Mouse (Mus musculus): Measurements from ENCODE around the gene Slc35g3. TPM values are rescaled to one million over a fixed set of nuclear protein-coding genes. Genes with fewer than 3 reads are reported as not detected.
"Not testable (repeated sequence)": the region's sequence is repeated elsewhere in the genome, so short reads cannot be mapped to it uniquely, and the experiment has no call there.

The Slc35g3 gene
- polyA plus RNA-seq, 1 experiment from 2014 or later = 0.50 TPM

DNA sequence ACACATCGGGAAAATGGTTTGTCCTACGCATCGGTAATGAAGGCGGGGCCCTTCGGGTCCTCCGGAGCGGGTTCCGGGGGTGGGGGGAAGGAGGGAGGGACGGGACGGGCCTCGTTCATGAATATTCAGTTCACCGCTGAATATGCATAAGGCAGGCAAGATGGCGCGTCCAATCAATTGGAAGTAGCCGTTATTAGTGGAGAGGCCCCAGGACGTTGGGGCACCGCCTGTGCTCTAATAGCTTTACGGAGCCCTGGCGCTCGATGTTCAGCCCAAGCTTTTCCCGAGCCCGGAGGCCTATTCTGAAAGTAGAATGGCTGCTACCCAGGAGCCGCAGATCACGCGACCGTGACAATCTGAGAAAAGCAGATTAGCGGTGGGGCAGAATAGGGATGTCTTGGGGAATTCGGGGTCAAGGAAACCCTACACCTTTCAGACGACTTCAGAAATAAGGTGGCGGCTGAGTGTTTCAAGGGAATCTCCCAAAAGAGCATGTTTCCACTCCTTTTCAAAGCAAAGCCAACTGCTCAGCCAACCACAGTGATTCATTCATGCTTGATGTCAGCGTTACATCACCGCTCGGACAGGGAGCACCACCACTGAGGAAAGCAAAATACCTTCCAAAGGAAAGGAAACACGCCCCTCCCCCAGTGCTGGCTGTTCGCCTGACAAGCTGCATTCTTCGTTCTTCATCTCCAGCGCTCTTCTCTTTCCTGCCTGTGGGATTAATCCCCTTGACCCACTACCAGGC lies 2.6 kb downstream of the Slc35g3 start:
- WGBS = under 1% methylated on average over 37 of the region's 37 CpGs
- Histone ChIP-seq H3K4me1 (replicated peaks) (peaks cover 52% of the 10 kb centered on the region), H3K36me3 (no peaks in the 10 kb centered on the region)

DNA sequence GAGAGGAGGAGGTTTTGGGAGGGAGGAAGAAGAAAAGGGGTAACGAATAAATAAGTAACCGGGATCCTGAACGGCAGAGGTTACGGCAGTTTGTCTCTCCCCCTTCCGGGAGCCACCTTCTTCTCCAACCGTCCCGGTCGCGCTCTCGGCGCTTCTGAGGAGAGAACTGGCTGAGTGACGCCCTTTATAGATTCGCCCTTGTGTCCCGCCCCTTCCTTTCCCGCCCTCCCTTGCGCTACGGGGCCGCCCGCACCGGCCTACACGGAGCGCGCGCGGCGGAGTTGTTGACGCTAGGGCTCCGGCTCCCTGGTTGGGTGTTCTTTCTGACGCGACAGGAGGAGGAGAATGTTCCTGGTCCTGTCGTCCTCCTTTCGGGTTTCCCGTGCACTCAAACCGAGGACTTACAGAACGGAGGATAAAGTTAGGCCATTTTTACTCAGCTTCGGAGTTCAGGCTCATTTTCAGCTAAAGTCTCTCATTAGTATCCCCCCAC lies 3.2 kb downstream of the Slc35g3 start, which contains the start of gene Polr2a:
Polr2a (minus strand) TSS at position 160 of the 493 bp plus-strand sequence.
- Histone ChIP-seq H3K36me3 (no peaks in the 10 kb centered on the region), H3K27me3 (ENCODE audit: insufficient read depth, poor library complexity, severe bottlenecking) (no peaks in the 10 kb centered on the region), H3K4me3 (peak within 1 kb of the TSS; percentile 66), H3K9me3 (no peaks in the 10 kb centered on the region), H3K27ac (peak within 1 kb of the TSS; percentile 97), H3K4me1 (replicated peaks) (peaks cover 53% of the 10 kb centered on the region)
- under 1% methylated on average over 36 of the region's 36 CpGs for WGBS
- DNase-seq (ENCODE audit: low spot score) = peak; percentile 98

More for the DNA sequence above, 2.6 kb downstream of the Slc35g3 start:
- Histone ChIP-seq H3K4me3 (peak overlapping the region; percentile 66), H3K27ac (peak overlapping the region; percentile 97), H3K9me3 (no peaks in the 10 kb centered on the region), H3K27me3 (ENCODE audit: insufficient read depth, poor library complexity, severe bottlenecking) (no peaks in the 10 kb centered on the region)
- DNase-seq (ENCODE audit: low spot score) = peak; percentile 93

DNA sequence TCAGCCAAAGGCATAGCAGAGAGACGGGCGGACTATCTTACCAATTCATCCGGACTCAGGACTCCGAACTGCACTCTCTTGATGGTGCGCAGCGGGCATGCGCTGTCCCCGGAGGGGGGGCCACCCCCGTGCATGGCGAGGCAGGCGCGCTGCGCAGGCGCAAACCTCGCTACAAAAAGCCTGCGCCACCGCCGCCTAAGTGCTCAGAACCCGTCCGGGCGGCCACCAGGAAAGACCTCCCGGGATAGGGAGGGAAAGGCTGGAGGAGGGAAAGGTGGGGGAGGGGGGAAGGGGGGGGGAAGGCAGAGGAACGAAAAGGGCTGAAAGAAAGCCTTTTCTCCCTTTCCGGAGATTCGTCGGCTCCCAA lies 3.7 kb downstream of the Slc35g3 start:
- Histone ChIP-seq H3K4me3 (peak overlapping the region; percentile 66), H3K27ac (peak overlapping the region; percentile 97), H3K27me3 (ENCODE audit: insufficient read depth, poor library complexity, severe bottlenecking) (no peaks in the 10 kb centered on the region), H3K4me1 (replicated peaks) (peaks cover 55% of the 10 kb centered on the region), H3K9me3 (no peaks in the 10 kb centered on the region), H3K36me3 (no peaks in the 10 kb centered on the region)
- peak; percentile 92 for DNase-seq (ENCODE audit: low spot score)
- WGBS = under 1% methylated on average over 26 of the region's 26 CpGs

DNA sequence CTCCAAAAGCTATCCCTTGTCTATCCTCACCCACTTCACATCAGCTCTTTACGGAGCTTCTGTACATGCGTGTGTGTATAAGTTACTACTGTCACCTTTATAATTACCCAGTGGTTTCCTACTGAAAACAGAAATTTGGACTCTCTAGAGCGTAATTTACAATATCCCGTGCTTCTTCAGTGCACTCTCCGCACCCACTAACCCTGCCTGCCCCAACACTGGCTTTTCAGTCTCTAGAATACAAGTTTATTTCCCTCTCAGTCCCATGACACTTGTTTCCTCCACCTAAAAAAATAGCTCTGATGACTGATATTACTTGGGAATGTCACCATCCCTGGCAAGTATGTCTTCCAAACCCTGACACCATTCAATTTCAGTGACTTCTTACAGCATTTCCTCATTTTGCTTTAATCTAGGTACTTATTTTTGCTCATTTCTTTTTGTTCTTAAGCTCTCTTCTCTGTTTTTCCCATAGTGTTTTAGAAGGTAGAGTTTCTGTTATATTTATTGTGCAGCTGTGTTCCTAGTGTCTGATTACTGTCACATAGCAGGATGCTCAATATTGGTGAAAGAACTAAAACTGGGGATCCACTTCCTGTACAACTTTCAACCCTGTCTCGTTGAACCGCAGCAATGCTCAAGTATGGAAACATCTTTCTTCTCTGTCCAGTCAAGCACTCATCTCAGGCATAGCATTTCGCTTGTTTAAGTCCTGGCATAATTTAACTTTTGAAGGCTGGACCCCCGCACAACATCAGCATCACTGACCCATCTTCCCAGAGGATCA lies 4.3 kb downstream of the Slc35g3 start:
- peaks cover 59% of the 10 kb centered on the region for H3K4me1 ChIP-seq (replicated peaks)
- H3K36me3 ChIP-seq = no peaks in the 10 kb centered on the region
- 47% methylated on average over 9 of the region's 9 CpGs for WGBS
- H3K4me3 ChIP-seq = peak overlapping the region; percentile 66
- no peaks in the 10 kb centered on the region for H3K9me3 ChIP-seq
- H3K27ac ChIP-seq = peak overlapping the region; percentile 97
- no peaks in the 10 kb centered on the region for H3K27me3 ChIP-seq (ENCODE audit: insufficient read depth, poor library complexity, severe bottlenecking)
- DNase-seq (ENCODE audit: low spot score) = no peak

DNA sequence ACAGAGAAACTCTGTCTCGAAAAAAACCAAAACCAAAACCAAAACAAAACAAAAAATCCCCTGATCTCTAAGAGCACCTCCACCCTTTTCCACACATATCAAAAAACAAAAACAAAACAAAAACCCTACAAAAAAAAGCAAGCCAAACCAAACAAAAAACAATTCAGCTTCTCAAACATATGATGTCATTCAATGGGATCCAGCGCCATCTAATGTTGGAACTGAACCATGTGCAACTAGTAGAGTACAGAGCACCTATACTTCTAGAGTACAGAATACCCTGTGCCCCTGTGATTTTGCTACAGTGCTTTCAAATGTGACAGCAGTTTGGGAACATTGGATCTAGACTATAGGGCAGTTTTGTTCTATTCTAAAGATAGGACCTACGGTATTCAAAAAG lies 7.1 kb downstream of the Slc35g3 start:
- no peak for DNase-seq (ENCODE audit: low spot score)
- Histone ChIP-seq H3K9me3 (no peaks in the 10 kb centered on the region), H3K27ac (no peak overlapping the region), H3K36me3 (0 out of 2 replicates have a peak, but pooled peaks cover 4% of the 10 kb centered on the region), H3K4me3 (no peak overlapping the region), H3K4me1 (replicated peaks) (peaks cover 42% of the 10 kb centered on the region), H3K27me3 (ENCODE audit: insufficient read depth, poor library complexity, severe bottlenecking) (no peaks in the 10 kb centered on the region)
- 64% methylated on average over 3 of the region's 3 CpGs for WGBS

DNA sequence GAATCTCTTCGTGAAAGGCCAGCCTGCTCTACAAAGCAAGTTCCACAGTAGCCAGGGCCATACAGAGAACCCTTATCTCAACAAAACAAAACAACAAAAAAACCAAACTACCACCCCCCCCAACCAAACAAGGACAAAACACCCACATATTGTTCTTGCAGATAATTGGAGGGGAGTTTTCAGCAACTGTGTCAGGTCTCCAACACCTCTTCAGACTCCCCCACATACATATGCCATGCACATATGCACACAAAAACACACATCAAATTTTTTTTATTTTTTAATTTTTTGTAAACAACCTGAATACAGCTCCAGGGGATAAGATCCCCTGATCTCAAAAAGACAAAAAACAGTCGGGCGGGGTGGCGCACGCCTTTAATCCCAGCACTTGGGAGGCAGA lies 7.5 kb downstream of the Slc35g3 start:
- no peak for DNase-seq (ENCODE audit: low spot score)
- peaks cover 38% of the 10 kb centered on the region for H3K4me1 ChIP-seq (replicated peaks)
- H3K4me3 ChIP-seq = 0 out of 2 replicates have a peak overlapping the region, but pooled peaks have one; percentile 13
- no peaks in the 10 kb centered on the region for H3K27me3 ChIP-seq (ENCODE audit: insufficient read depth, poor library complexity, severe bottlenecking)
- H3K9me3 ChIP-seq = no peaks in the 10 kb centered on the region
- H3K36me3 ChIP-seq = 0 out of 2 replicates have a peak, but pooled peaks cover 4% of the 10 kb centered on the region
- WGBS = 92% methylated on average over 5 of the region's 5 CpGs
- H3K27ac ChIP-seq = no peak overlapping the region

DNA sequence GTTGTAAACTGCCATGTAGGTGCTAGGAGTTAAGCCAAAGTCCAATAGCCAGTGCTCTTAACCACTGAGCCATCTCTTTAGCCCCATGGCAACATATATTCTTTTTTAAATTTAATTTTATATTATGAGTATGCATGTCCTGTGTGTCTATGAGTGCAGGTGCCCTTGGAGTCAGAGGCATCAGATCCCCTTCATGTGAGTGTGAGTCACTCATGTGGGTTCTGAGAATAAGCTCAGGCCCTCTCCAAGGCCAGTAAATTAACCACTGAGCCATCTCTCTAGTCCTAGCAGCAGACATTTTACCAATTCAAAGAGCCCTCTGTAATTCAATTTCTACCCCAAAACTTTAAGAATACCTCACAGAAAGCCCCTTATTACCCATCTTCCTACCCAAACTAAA lies 9.1 kb downstream of the Slc35g3 start:
- Histone ChIP-seq H3K9me3 (no peaks in the 10 kb centered on the region), H3K27ac (no peak overlapping the region)
- no peak for DNase-seq (ENCODE audit: low spot score)

DNA sequence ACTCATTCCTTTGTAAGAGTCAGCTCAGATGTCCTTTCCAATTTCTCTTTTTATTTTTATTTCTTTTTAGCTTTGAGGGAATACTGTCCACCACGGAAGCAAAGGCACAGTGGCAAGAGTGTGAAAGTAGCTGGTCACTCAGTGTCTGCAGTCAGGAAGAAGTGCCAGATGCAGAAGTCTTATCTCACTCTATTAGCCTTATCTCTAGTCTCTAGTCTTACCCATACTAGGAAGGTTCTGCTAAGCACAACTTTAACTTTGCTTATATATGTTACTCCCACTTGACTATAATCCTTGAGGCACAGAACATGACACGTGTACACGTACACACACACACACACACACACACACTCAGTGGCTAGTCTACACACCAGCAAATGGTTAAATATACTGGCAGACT lies 10.1 kb downstream of the Slc35g3 start:
- no peaks in the 10 kb centered on the region for H3K9me3 ChIP-seq
- H3K27me3 ChIP-seq (ENCODE audit: insufficient read depth, poor library complexity, severe bottlenecking) = no peaks in the 10 kb centered on the region
- 91% methylated on average over 3 of the region's 3 CpGs for WGBS
- no peak overlapping the region for H3K27ac ChIP-seq
- no peak overlapping the region for H3K4me3 ChIP-seq
- peaks cover 23% of the 10 kb centered on the region for H3K36me3 ChIP-seq
- no peak for DNase-seq (ENCODE audit: low spot score)
- peaks cover 26% of the 10 kb centered on the region for H3K4me1 ChIP-seq (replicated peaks)

More for the DNA sequence above, 9.1 kb downstream of the Slc35g3 start:
- Histone ChIP-seq H3K27me3 (ENCODE audit: insufficient read depth, poor library complexity, severe bottlenecking) (no peaks in the 10 kb centered on the region), H3K36me3 (peaks cover 12% of the 10 kb centered on the region), H3K4me3 (no peak overlapping the region), H3K4me1 (replicated peaks) (peaks cover 35% of the 10 kb centered on the region)

DNA sequence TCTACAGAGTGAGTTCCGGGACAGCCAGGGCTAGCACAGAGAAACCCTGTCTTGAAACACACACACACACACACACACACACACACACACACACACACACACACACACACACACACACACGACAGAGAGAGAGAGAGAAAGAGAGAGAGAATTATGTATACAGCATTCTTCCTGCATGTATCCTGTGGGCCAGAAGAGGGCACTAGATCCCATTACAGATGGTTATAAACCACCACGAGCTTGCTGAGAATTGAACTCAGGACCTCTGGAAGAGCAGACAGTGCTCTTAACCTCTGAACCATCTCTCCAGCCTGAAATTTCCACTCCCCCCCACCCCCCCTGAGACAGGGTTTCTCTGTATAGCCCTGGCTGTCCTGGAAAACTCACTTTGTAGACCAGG lies 30.4 kb downstream of the Slc35g3 start:
- H3K4me3 ChIP-seq; DNase-seq (ENCODE audit: low spot score); H3K4me1 ChIP-seq (replicated peaks); H3K27ac ChIP-seq; H3K9me3 ChIP-seq; H3K27me3 ChIP-seq (ENCODE audit: insufficient read depth, poor library complexity, severe bottlenecking): not testable (repeated sequence)
- WGBS = 82% methylated on average over 2 of the region's 3 CpGs
- peaks cover 32% of the 10 kb centered on the region for H3K36me3 ChIP-seq

DNA sequence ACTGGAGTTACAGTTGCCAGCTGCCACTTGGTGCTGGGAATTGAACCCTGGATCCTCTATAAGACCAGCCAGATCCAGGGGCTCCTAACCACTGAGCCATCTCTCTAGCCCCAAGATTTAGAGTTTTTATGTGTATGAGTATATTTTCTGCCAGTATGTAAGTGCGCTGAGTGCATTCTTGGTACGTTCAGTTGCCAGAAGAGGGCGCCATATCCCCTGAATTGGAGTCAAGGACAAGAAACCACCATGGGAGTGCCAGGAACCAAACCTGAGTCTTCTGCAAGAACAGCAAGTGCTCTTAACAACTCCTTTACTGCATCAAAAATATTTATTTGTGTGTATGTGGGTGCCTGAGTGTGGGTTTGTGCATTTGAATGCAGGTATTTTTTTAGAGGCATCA lies 32.7 kb downstream of the Slc35g3 start:
- H3K36me3 ChIP-seq = peaks cover 9% of the 10 kb centered on the region
- no peak overlapping the region for H3K4me3 ChIP-seq
- DNase-seq (ENCODE audit: low spot score) = peak; percentile 57
- no peaks in the 10 kb centered on the region for H3K4me1 ChIP-seq (replicated peaks)
- no peaks in the 10 kb centered on the region for H3K9me3 ChIP-seq
- H3K27ac ChIP-seq = no peak overlapping the region
- 14% methylated on average over 3 of the region's 3 CpGs for WGBS
- no peaks in the 10 kb centered on the region for H3K27me3 ChIP-seq (ENCODE audit: insufficient read depth, poor library complexity, severe bottlenecking)

DNA sequence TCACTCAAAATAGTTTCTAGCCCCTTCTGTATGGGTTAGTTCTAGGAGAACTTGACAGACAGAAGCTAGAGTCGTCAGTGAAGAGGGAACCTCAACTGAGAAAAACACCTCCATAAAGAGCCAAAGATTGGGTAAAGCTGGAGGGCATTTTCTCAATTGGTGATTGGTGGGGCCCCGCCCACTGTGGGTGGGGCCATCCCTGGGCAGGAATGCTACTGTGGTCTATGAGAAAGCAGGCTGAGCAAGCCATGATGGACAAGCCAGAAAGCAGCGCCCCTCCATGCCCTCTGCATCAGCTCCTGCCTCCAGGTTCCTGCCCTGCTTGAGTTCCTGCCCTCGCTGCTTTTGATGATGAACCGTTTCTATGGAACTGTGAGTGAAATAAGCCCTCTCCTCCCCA lies 35.8 kb downstream of the Slc35g3 start:
- 38% methylated on average over 5 of the region's 5 CpGs for WGBS

DNA sequence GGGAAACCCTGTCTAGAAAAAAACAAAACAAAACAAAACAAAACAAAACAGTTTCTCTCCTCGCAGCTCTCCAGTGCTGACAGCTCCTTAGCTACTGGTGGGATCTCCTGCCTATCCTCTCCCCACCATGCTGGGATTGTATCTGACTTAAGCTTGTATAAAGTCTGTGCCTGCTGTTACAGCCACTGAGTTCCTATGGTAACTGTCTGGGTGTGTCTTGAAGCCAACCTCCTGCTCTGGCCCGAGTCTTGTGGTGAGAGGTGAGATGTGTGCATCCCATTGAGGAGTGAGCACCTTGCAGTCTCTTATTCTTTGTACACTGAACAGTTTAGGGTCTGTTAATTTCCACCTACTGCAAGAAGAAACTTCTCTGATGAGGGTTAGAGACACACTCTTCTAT lies 38.7 kb downstream of the Slc35g3 start:
- no peak overlapping the region for H3K27ac ChIP-seq
- no peaks in the 10 kb centered on the region for H3K9me3 ChIP-seq
- DNase-seq (ENCODE audit: low spot score) = no peak
- H3K4me1 ChIP-seq (replicated peaks) = peaks cover 9% of the 10 kb centered on the region
- no peak overlapping the region for H3K4me3 ChIP-seq
- no peaks in the 10 kb centered on the region for H3K27me3 ChIP-seq (ENCODE audit: insufficient read depth, poor library complexity, severe bottlenecking)
- 48% methylated on average over 2 of the region's 2 CpGs for WGBS
- no peaks in the 10 kb centered on the region for H3K36me3 ChIP-seq

More for the DNA sequence above, 35.8 kb downstream of the Slc35g3 start:
- Histone ChIP-seq H3K4me3 (no peak overlapping the region), H3K4me1 (replicated peaks) (no peaks in the 10 kb centered on the region), H3K9me3 (no peaks in the 10 kb centered on the region), H3K36me3 (no peaks in the 10 kb centered on the region), H3K27me3 (ENCODE audit: insufficient read depth, poor library complexity, severe bottlenecking) (no peaks in the 10 kb centered on the region), H3K27ac (no peak overlapping the region)
- no peak for DNase-seq (ENCODE audit: low spot score)

DNA sequence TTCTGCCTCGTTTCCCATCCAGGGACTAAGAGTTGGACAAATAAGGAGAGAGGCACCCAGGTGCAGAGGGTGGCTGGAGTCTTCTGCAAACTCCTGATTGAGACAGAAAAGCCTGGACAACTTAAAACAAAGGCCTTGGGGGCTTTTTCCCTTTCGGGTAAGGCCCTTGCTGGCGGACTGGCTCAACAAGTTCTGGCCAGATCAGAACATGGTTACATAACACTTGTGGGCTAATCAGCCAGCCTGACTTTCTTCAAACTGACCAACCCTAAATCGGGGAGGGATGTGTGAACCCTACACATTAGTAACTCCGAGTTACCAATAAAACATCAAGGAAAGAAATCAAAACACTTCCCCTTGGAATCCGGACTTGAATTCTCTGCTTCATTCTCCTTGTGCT lies 40.9 kb downstream of the Slc35g3 start:
- no peak for DNase-seq (ENCODE audit: low spot score)
- H3K4me1 ChIP-seq (replicated peaks) = peaks cover 14% of the 10 kb centered on the region
- no peak overlapping the region for H3K27ac ChIP-seq
- H3K27me3 ChIP-seq (ENCODE audit: insufficient read depth, poor library complexity, severe bottlenecking) = no peaks in the 10 kb centered on the region
- no peaks in the 10 kb centered on the region for H3K36me3 ChIP-seq
- no peaks in the 10 kb centered on the region for H3K9me3 ChIP-seq
- 81% methylated on average over 6 of the region's 6 CpGs for WGBS
- H3K4me3 ChIP-seq = no peak overlapping the region
